Comparison of ENCODE assay signal across 8 mouse cellular contexts in the genomic region with DNA sequence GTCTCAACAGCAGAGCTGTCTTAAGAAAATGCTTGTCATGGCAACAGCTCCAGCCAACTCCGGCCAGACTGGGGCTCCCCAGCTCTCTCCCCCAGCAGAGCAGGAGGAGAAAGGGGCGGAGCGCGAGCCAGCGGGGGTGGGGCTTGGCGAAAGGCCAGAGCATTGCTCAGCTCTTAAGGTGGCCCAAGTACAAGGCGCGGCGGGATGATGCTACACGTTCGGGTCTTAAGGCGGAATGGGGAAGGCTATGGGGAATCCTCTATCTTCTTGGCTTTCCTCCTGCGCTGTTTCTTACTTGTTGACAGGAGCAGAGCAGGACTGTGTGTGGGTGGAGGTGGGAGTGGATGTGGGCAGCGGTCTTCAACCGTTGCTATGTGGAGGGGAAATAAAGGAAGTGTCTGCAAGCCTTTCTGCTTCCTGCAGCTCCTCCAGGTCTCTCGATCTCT. TPM values are rescaled to one million over a fixed set of nuclear protein-coding genes. Genes with fewer than 3 reads are reported as not detected.
A peak's percentile ranks its signal among the peaks of the same experiment; 100 is the strongest.
DNase-seq lines count a peak whose midpoint lies in the region; ATAC-seq and TF ChIP-seq lines count a peak whose summit lies in the region.

A gene (minus strand): TSS at position 94 of the 446 bp plus-strand sequence.

- H3K27ac ChIP-seq in hindbrain, embryonic 10.5 days: peak within 1 kb of the TSS; percentile 75
- H3K27ac ChIP-seq in lung, postnatal 0 days (ENCODE audit: low read length): peak within 1 kb of the TSS; percentile 72

- H3K27me3 ChIP-seq in hindbrain, embryonic 10.5 days (ENCODE audit: insufficient read depth, poor library complexity, severe bottlenecking): peaks cover 49% of the 10 kb centered on the region
- no peaks in the 10 kb centered on the region for H3K27me3 ChIP-seq in lung, postnatal 0 days (replicated peaks; ENCODE audit: insufficient read depth, low read length)

- H3K4me2 ChIP-seq in lung, postnatal 0 days (replicated peaks; ENCODE audit: low read depth, low read length): peak within 1 kb of the TSS; percentile 89

- DNase-seq in MN1 (ENCODE audit: low spot score): peak; percentile 92
- peak; percentile 96 for DNase-seq in cerebellum, adult 9-10 months
- DNase-seq in hindbrain, embryonic 10.5 days (ENCODE audit: low spot score): peak; percentile 85
- peak; percentile 92 for DNase-seq in layer of hippocampus, adult 9-11 months
- peak; percentile 95 for DNase-seq in lung, postnatal 0 days (ENCODE audit: low spot score)
- DNase-seq in ovary, postnatal 14 days (ENCODE audit: low spot score): peak; percentile 99
- peak; percentile 92 for DNase-seq in thymus, postnatal 14 days

- H3K9me3 ChIP-seq in hindbrain, embryonic 10.5 days: no peaks in the 10 kb centered on the region
- H3K9me3 ChIP-seq in lung, postnatal 0 days (ENCODE audit: low read length): no peaks in the 10 kb centered on the region

- peak; percentile 74 for ATAC-seq in frontal cortex, adult (ENCODE audit: low TSS enrichment)
- peak; percentile 91 for ATAC-seq in lung, postnatal 0 days

- under 1% methylated on average over 16 of the region's 16 CpGs for WGBS in hindbrain, embryonic 10.5 days
- under 1% methylated on average over 16 of the region's 16 CpGs for WGBS in lung, postnatal 0 days

- no peaks in the 10 kb centered on the region for H3K36me3 ChIP-seq in hindbrain, embryonic 10.5 days
- H3K36me3 ChIP-seq in lung, postnatal 0 days (ENCODE audit: insufficient read depth, low read length): no peaks in the 10 kb centered on the region

- no peak for TF ChIP-seq EP300 in lung, postnatal 0 days (IDR thresholded peaks at IDR 0.05)

- peak within 1 kb of the TSS; percentile 65 for H3K4me3 ChIP-seq in hindbrain, embryonic 10.5 days
- peak within 1 kb of the TSS; percentile 59 for H3K4me3 ChIP-seq in lung, postnatal 0 days (ENCODE audit: low read depth, low read length)

- H3K4me1 ChIP-seq in hindbrain, embryonic 10.5 days (replicated peaks): peaks cover 57% of the 10 kb centered on the region
- H3K4me1 ChIP-seq in lung, postnatal 0 days (ENCODE audit: insufficient read depth, low read depth, low read length): peaks cover 21% of the 10 kb centered on the region; the same call in 1 of the 2 replicates

- peak within 1 kb of the TSS; percentile 41 for H3K9ac ChIP-seq in lung, postnatal 0 days (replicated peaks; ENCODE audit: low read depth)

- no peak for TF ChIP-seq CTCF in lung, postnatal 0 days (IDR thresholded peaks at IDR 0.05)

RNA-seq across cellular contexts. Expression of the gene that starts here (rescaled TPM):
- polyA plus RNA-seq in hindbrain, embryonic 10.5 days (2016; fragmentation: Nextera tagmentation; extraction: Ambion mirVana): 4.2 and 4.6 TPM in 2 replicates
- polyA plus RNA-seq in lung, postnatal 0 days (2015; fragmentation: Nextera tagmentation; extraction: Ambion mirVana): 7.8 and 8.5 TPM in 2 replicates

Comparison
In these comparisons a context has a peak if more than half of its experiments do, and no peak if none do; other contexts are left out.
1. Peak in every context shown above with its lines: DNase-seq, ATAC-seq, H3K4me3 ChIP-seq and H3K27ac ChIP-seq.